Mouse (Mus musculus) lung, postnatal 0 days (tissue): ENCODE measurements around the gene Ces1a.

Source experiments
- CTCF ChIP-seq: IDR thresholded peaks from 2 replicates; pipeline ENCODE4 v1.5.1; 2016; ENCODE audit warnings: antibody characterized with exemption, mild to moderate bottlenecking
- EP300 ChIP-seq: IDR thresholded peaks from 2 replicates; pipeline ENCODE4 v1.6.1; 2016; ENCODE audit warnings: antibody characterized with exemption, mild to moderate bottlenecking, control low read depth

GRCm38 (mm10) chr8:93075251-93075650 is 27.3 kb upstream of the Ces1a start:
- TF ChIP-seq CTCF (no peak), EP300 (no peak)
